Mouse (Mus musculus) stomach, embryonic 15.5 days (tissue): Measurements from ENCODE around the gene Fam3c. TPM values are rescaled to one million over a fixed set of nuclear protein-coding genes. Genes with fewer than 3 reads are reported as not detected.
A peak's percentile ranks its signal among the peaks of the same experiment; 100 is the strongest.

ENCODE experiments used
- ATAC-seq: fragments of 200-750 bp; cut with Nextera tagmentation; 2 replicates; pipeline ENCODE4 v1.8.0; 2017; ENCODE audit warnings: low read depth, moderate number of reproducible peaks, moderate TSS enrichment; ENCODE audit not compliant: insufficient read depth, low FRiP score
- H3K27ac ChIP-seq: fragments of 300-500 bp; sonication (generic); 2 replicates; pipeline ENCODE4 v1.5.1; 2015; ENCODE audit warnings: mild to moderate bottlenecking, inconsistent platforms
- H3K27me3 ChIP-seq: fragments of 300-500 bp; sonication (generic); replicated peaks from 2 replicates; pipeline ENCODE4 v1.6.1; 2015; ENCODE audit warnings: inconsistent platforms
- H3K36me3 ChIP-seq: fragments of 300-500 bp; sonication (generic); 2 replicates; pipeline ENCODE4 v1.6.1; 2015; ENCODE audit warnings: inconsistent platforms
- H3K4me1 ChIP-seq: fragments of 300-500 bp; sonication (generic); 2 replicates; pipeline ENCODE4 v1.6.1; 2015; ENCODE audit warnings: inconsistent platforms
- H3K4me2 ChIP-seq: fragments of 300-500 bp; sonication (generic); 2 replicates; pipeline ENCODE4 v1.6.1; 2015; ENCODE audit warnings: mild to moderate bottlenecking, inconsistent platforms
- H3K4me3 ChIP-seq: fragments of 300-500 bp; sonication (generic); replicated peaks from 2 replicates; pipeline ENCODE4 v1.5.1; 2015; ENCODE audit warnings: inconsistent platforms
- H3K9ac ChIP-seq: fragments of 300-500 bp; sonication (generic); 2 replicates; pipeline ENCODE4 v1.6.1; 2015; ENCODE audit warnings: inconsistent platforms
- H3K9me3 ChIP-seq: fragments of 300-500 bp; sonication (generic); 2 replicates; pipeline ENCODE4 v1.6.1; 2016; ENCODE audit warnings: inconsistent platforms
- WGBS: fragments of 180-500 bp; shearing (Covaris S2); methylation state at CpG from one replicate; pipeline ENCODE4 v1.1.7; 2015; 5-methylcytosine and 5-hydroxymethylcytosine counted together
- polyA plus RNA-seq: library from polyadenylated mRNA; unstranded; fragments of >200 nt; fragmentation: Nextera tagmentation; extraction: Ambion mirVana; gene quantifications from 2 replicates; pipeline ENCODE4 v1.2.1, GENCODE M21; 2015

Fam3c gene
- polyA plus RNA-seq, 1 experiment from 2014 or later: 76.1 TPM

DNA sequence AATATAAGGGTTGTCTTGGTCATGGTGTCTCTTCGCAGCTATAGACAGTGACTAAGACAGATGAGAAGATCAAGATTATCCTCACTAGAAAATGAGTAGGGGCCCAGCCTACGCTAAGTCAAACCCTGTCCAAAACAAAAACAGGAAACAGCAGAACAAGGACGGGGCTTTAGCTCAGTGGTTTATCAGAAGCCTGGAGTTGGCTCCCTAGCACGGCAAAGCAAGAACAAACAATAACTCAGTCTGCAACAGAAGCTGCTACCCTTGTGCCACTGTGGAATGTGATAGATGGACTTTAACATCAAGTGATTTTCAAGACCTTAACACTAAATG lies 5.8 kb downstream of the Fam3c start:
- Histone ChIP-seq H3K36me3 (no peaks in the 10 kb centered on the region), H3K4me1 (peaks cover 15% of the 10 kb centered on the region), H3K27me3 (no peaks in the 10 kb centered on the region), H3K4me3 (no peak overlapping the region), H3K9me3 (no peaks in the 10 kb centered on the region), H3K9ac (no peak overlapping the region), H3K27ac (no peak overlapping the region), H3K4me2 (no peak overlapping the region)
- ATAC-seq: no peak
- WGBS: 49% methylated on average over 4 of the region's 4 CpGs

DNA sequence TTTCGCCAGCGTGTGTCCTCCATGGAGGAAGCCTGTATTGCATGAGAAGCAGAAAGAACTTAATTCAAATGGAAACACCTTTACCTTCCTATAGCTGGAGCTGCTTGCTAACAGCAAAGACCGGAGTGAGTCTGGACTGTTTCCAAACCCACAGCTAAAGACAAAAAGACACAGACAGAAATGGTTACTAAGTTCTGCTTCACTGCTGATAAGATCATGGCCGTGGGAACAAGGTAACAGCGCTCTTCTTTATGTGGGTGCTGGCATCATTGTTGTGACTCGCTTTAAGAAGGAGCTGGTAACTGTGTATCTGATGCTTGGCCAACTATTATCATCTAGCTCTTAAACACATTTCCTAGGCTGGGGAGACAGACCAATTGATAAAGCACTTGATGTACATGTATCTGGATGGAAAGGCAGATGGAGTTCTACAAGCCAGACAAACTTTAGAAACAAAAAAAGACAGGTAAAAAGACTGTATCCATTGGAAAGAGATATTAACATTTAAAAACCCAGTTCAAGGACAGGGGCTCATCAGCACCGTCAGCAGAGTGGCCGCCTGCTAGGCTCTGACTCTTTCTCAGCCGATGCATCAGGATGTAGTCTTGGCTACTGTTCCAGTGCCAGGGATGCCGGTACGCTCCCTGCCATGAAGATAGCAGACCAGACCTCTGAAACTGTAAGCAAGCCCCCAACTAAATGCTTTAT lies 6.4 kb downstream of the Fam3c start:
- no peaks in the 10 kb centered on the region for H3K9me3 ChIP-seq
- H3K9ac ChIP-seq: no peak overlapping the region
- H3K27ac ChIP-seq: no peak overlapping the region
- H3K4me1 ChIP-seq: peaks cover 15% of the 10 kb centered on the region
- H3K4me3 ChIP-seq: no peak overlapping the region
- no peak for ATAC-seq
- 83% methylated on average over 11 of the region's 11 CpGs for WGBS
- no peak overlapping the region for H3K4me2 ChIP-seq
- H3K27me3 ChIP-seq: no peaks in the 10 kb centered on the region
- H3K36me3 ChIP-seq: no peaks in the 10 kb centered on the region

DNA sequence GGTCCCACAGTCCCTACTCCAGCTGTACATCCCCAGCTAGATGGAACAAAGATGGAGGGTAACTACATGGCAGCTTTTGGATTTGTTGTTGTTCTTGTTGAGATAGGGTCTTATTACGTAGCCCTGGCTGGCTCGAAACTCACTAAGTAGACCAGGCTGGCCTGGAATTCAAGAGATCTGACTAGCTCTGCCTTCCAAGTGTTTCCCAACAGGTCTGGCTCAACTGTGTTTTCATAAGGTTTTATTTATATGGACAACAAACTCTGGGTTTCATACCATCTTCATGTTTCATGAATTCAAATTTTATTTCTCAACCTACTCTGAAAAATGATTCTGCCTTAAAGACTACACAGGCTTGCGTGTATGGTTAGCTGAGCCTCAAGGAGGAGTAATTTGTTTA lies 7.1 kb downstream of the Fam3c start:
- peaks cover 15% of the 10 kb centered on the region for H3K4me1 ChIP-seq
- 95% methylated on average over 3 of the region's 3 CpGs for WGBS

DNA sequence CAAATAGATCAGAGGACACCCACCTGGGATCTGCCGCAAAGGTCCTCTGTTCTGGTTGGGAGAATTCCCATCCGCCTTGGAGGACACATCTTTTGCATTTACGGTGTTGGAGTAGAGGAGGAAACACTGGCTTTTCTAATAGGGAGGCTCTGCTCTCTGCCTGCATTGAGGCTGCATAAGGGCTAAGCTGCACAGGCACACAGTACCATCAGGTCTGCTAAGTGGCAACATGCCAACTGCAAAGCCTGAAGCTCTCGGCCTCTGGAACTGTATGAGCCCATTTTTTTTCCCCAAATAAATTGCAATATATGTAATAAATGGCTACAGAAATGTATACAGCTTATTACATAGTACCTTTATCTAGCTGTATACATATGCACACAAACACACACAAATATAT lies 7.9 kb downstream of the Fam3c start:
- Histone ChIP-seq H3K36me3 (no peaks in the 10 kb centered on the region), H3K4me3 (no peak overlapping the region), H3K27me3 (no peaks in the 10 kb centered on the region), H3K4me1 (peaks cover 13% of the 10 kb centered on the region), H3K9me3 (no peaks in the 10 kb centered on the region), H3K4me2 (no peak overlapping the region), H3K27ac (no peak overlapping the region), H3K9ac (no peak overlapping the region)
- no peak for ATAC-seq
- WGBS: 68% methylated on average over 4 of the region's 4 CpGs

More for the DNA sequence above, 7.1 kb downstream of the Fam3c start:
- Histone ChIP-seq H3K9ac (no peak overlapping the region), H3K27ac (no peak overlapping the region), H3K9me3 (no peaks in the 10 kb centered on the region), H3K4me2 (no peak overlapping the region), H3K27me3 (no peaks in the 10 kb centered on the region), H3K4me3 (no peak overlapping the region), H3K36me3 (no peaks in the 10 kb centered on the region)
- no peak for ATAC-seq

DNA sequence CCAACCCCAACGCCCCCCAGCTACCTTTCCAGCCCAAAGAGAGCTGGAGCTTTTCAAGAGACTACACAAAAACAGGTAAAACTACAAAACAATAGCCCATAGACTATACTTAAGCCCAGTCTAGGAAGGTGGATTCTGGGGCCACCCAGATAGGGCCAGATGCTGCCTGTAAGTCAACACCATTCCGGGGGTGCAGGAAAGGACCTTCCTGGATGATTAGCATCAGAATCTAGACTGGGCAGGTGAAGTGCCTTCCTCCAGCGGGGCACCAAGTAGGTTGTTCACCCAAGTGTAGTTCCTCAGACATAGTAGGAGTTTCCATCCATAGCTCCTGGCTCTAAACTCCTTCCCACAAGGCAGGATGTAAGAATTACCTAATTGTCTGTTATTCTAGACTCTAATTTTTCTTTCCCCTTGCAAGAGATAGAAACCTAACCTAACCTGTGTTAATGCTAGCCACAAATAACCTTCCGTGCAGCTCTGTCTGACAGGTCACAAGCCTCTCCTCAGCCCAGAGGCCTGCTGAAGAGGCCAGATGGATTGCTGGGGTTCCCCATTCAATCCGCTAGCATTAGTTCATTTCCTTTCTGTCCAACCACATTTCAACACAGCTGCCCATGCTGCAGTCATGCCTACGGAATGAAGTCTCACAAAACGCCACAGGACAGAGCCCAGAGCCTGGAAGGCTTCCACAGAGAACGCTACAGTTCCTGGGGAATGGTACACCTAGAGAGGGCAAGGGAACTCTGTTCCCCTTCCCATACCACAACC lies 8.7 kb downstream of the Fam3c start:
- ATAC-seq: no peak
- H3K27ac ChIP-seq: no peak overlapping the region
- WGBS: 66% methylated on average over 8 of the region's 8 CpGs

DNA sequence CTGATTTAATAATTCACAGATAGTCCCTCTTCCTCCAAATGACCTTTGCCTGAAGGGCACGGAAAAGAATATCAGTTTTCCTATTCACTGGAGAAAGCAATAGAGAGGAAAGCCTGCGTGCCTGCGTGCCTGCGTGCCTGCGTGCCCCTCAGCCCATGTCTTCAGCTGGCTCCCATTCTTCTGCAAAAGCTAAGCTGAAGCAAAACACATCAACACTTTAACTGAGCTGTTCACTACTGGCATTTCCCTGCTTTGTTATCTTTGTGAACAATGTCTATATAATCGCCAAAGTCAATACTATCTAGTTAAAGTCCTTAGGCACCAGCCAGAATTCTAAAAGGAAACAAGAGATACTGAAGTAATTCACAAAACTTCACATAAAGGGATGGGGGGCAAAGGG lies 11.6 kb downstream of the Fam3c start:
- no peak overlapping the region for H3K9ac ChIP-seq
- WGBS: 42% methylated on average over 6 of the region's 6 CpGs
- no peak for ATAC-seq

More for the DNA sequence above, 8.7 kb downstream of the Fam3c start:
- no peaks in the 10 kb centered on the region for H3K27me3 ChIP-seq
- H3K4me3 ChIP-seq: no peak overlapping the region
- H3K4me1 ChIP-seq: peaks cover 13% of the 10 kb centered on the region
- H3K36me3 ChIP-seq: no peaks in the 10 kb centered on the region
- H3K9ac ChIP-seq: no peak overlapping the region; the same call in 1 of the 2 replicates
- no peaks in the 10 kb centered on the region for H3K9me3 ChIP-seq
- H3K4me2 ChIP-seq: no peak overlapping the region

DNA sequence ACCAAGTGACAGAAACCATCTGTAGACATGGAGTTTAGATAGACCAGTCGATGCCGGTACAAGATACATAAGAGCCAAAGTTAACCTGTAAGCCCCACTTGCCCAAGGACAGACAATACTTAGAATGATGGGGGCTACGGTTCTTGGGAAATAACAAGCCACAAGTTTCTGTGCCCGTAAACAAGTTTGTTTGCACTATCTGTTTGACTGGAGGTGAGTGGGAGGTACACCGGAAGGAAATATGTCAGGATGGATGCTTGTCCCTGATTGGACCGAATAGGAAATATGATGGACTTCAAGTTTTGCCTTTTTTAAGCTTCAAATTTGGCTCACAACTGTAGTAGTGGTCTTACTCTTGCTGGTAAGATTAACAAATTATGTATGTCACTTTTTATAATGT lies 12.3 kb downstream of the Fam3c start:
- H3K27me3 ChIP-seq: no peaks in the 10 kb centered on the region
- peaks cover 13% of the 10 kb centered on the region for H3K4me1 ChIP-seq
- H3K4me3 ChIP-seq: no peak overlapping the region
- H3K4me2 ChIP-seq: no peak overlapping the region
- WGBS: 49% methylated on average over 6 of the region's 6 CpGs
- no peak overlapping the region for H3K9ac ChIP-seq
- H3K27ac ChIP-seq: no peak overlapping the region
- peaks cover 7% of the 10 kb centered on the region; the same call in 1 of the 2 replicates for H3K36me3 ChIP-seq
- ATAC-seq: no peak
- no peaks in the 10 kb centered on the region for H3K9me3 ChIP-seq

More for the DNA sequence above, 11.6 kb downstream of the Fam3c start:
- H3K36me3 ChIP-seq: peaks cover 7% of the 10 kb centered on the region; the same call in 1 of the 2 replicates
- H3K4me3 ChIP-seq: no peak overlapping the region
- H3K4me2 ChIP-seq: peak overlapping the region; percentile 13; the same call in 1 of the 2 replicates
- H3K27ac ChIP-seq: no peak overlapping the region
- no peaks in the 10 kb centered on the region for H3K9me3 ChIP-seq
- H3K27me3 ChIP-seq: no peaks in the 10 kb centered on the region
- H3K4me1 ChIP-seq: peaks cover 13% of the 10 kb centered on the region

DNA sequence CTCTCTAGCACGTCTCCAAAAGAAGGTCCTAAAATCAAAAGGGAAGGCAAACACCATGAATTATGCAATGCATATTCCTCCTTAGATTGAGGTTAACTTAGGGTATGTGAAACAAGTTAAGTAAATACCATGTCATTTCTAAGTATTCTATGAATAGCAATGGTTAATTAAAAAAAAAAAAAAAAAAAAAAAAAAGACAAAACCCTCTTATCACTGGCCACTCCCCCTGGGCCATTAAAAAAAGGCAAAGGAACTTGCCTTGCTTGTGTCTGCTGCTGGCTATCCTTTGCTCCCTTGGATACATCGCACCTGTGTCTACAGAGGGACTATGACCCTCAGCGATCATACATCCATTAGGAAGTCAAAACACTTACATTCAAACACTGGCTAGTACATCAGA lies 12.8 kb downstream of the Fam3c start:
- Histone ChIP-seq H3K4me1 (peaks cover 13% of the 10 kb centered on the region), H3K9me3 (no peaks in the 10 kb centered on the region), H3K36me3 (peaks cover 7% of the 10 kb centered on the region; the same call in 1 of the 2 replicates), H3K9ac (no peak overlapping the region), H3K4me2 (no peak overlapping the region), H3K4me3 (no peak overlapping the region), H3K27ac (no peak overlapping the region), H3K27me3 (no peaks in the 10 kb centered on the region)
- 33% methylated on average over 3 of the region's 3 CpGs for WGBS
- no peak for ATAC-seq

DNA sequence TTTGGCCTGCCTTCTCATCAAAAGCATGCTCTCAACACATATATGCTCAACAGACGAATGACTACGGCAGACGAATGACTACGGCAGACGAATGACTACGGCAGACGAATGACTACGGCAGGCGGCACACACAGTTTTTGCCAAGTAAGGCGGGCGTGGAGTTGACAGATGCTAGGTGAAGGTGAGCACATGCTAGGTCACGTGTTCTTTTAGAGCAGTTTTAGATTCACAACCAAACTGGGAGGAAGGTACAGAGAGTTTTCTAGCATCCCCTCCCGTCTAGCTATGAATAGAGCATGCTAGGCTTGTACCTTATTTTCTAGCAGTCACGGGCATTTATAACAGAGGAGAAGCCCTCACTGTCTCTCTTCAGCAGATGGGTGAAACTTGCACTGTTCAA lies 15.3 kb downstream of the Fam3c start:
- WGBS: 83% methylated on average over 14 of the region's 14 CpGs
- H3K9ac ChIP-seq: no peak overlapping the region
- no peak overlapping the region for H3K4me2 ChIP-seq
- H3K36me3 ChIP-seq: peaks cover 13% of the 10 kb centered on the region; the same call in 1 of the 2 replicates
- no peaks in the 10 kb centered on the region for H3K9me3 ChIP-seq
- no peaks in the 10 kb centered on the region for H3K27me3 ChIP-seq
- H3K4me1 ChIP-seq: peaks cover 5% of the 10 kb centered on the region
- no peak for ATAC-seq
- no peak overlapping the region for H3K4me3 ChIP-seq
- no peak overlapping the region for H3K27ac ChIP-seq

DNA sequence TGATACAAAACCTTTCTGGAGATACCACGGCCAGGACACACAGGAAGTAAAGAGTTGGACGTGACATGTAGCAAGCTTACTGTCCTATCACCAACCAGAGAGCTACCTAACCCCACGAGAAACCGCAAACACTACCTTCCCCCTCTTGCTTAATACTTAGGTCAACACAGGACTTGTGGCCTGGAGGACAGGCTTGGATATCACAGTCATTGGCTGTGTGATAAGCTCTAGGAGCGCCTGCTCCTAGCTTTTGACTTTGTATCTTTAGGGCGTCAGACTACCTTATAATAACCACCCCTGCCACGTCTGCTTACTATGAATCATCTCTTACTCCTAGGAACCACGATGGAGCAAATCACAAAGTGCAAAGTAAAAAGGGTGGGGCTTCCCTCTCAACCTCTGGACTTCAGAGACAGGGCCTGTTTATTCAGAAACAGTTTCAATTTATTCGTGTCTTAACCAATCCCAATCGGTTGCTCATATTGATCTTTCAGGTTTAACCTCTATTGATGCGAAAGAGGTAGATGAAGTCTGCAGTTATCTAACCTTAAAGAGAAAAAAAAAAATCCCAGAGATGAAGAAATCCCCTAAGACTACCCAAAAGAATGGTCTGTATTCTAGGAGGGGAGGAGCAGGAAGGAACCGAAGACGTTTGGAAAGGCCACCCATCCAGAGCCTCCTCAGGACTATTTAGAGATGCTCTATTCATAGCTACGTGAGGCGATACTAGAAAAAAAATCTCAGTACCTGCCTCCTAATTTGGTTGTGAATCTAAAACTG lies 16.1 kb downstream of the Fam3c start:
- Histone ChIP-seq H3K36me3 (peaks cover 13% of the 10 kb centered on the region; the same call in 1 of the 2 replicates), H3K9ac (no peak overlapping the region), H3K4me1 (peaks cover 5% of the 10 kb centered on the region), H3K4me2 (no peak overlapping the region), H3K9me3 (no peaks in the 10 kb centered on the region), H3K27me3 (no peaks in the 10 kb centered on the region), H3K27ac (no peak overlapping the region), H3K4me3 (no peak overlapping the region)
- WGBS: 77% methylated on average over 15 of the region's 15 CpGs
- ATAC-seq: peak; percentile 73

DNA sequence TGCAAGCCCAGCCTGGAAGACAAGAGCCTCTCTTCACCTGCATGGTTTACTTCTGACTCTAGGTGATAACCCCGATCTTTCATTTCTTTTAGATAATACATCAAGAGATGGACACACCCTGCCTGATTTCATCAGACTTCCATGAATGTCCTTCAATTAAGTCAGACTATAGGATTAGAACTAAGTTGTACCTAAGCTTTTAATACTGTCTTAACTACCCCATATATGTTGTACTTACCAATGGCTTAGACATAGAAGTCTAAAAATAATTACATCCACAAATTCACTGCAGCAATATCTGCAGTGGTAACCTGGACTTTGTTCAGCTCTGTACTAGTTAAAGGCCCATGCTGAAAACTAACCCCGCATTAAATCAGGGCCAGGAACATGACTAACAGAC lies 23.5 kb downstream of the Fam3c start:
- Histone ChIP-seq H3K4me1 (0 out of 2 replicates have a peak, but pooled peaks cover 4% of the 10 kb centered on the region), H3K4me2 (no peak overlapping the region), H3K9me3 (no peaks in the 10 kb centered on the region), H3K36me3 (0 out of 2 replicates have a peak, but pooled peaks cover 5% of the 10 kb centered on the region), H3K4me3 (no peak overlapping the region), H3K27me3 (no peaks in the 10 kb centered on the region), H3K9ac (no peak overlapping the region), H3K27ac (no peak overlapping the region)
- ATAC-seq: no peak
- 88% methylated on average over 2 of the region's 2 CpGs for WGBS
